Mouse (Mus musculus) kidney, postnatal 0 days (tissue): Measurements from ENCODE around the gene Gm10282. TPM values are rescaled to one million over a fixed set of nuclear protein-coding genes. Genes with fewer than 3 reads are reported as not detected.

Source experiments
- ATAC-seq: fragments of 200-750 bp; cut with Nextera tagmentation; replicated peaks from 2 replicates; pipeline ENCODE4 v1.8.0; 2017; ENCODE audit warnings: low read depth, moderate number of reproducible peaks, moderate TSS enrichment, moderate library complexity; ENCODE audit not compliant: low FRiP score
- DNase-seq: peaks from one replicate; pipeline ENCODE4 v3.0.0-alpha.2; 2016; ENCODE audit warnings: low spot score
- H3K27ac ChIP-seq: fragments of 300-500 bp; sonication (generic); 2 replicates; pipeline ENCODE4 v1.5.1; 2014; ENCODE audit warnings: mild to moderate bottlenecking
- H3K27me3 ChIP-seq: fragments of 300-500 bp; sonication (generic); 2 replicates; pipeline ENCODE4 v1.6.1; 2014; ENCODE audit warnings: low read length, mixed read lengths; ENCODE audit not compliant: insufficient read depth
- H3K36me3 ChIP-seq: fragments of 300-500 bp; sonication (generic); 2 replicates; pipeline ENCODE4 v1.6.1; 2014; ENCODE audit warnings: low read length, mixed read lengths; ENCODE audit not compliant: insufficient read depth
- H3K4me1 ChIP-seq: fragments of 300-500 bp; sonication (generic); replicated peaks from 2 replicates; pipeline ENCODE4 v1.6.1; 2014; ENCODE audit warnings: antibody characterized with exemption, low read length, mixed read lengths; ENCODE audit not compliant: insufficient read depth
- H3K4me2 ChIP-seq: fragments of 300-500 bp; sonication (generic); 2 replicates; pipeline ENCODE4 v1.6.1; 2014; ENCODE audit warnings: mild to moderate bottlenecking, low read length, moderate library complexity, mixed read lengths
- H3K4me3 ChIP-seq: fragments of 300-500 bp; sonication (generic); replicated peaks from 2 replicates; pipeline ENCODE4 v1.5.1; 2014; ENCODE audit warnings: low read depth, low read length
- H3K9ac ChIP-seq: fragments of 300-500 bp; sonication (generic); 2 replicates; pipeline ENCODE4 v1.6.1; 2014; ENCODE audit warnings: low read depth, low read length
- H3K9me3 ChIP-seq: fragments of 300-500 bp; sonication (generic); replicated peaks from 2 replicates; pipeline ENCODE4 v1.6.1; 2016; ENCODE audit warnings: low read length, inconsistent platforms, mixed read lengths
- CTCF ChIP-seq: IDR thresholded peaks from 2 replicates; pipeline ENCODE4 v1.5.1; 2016; ENCODE audit warnings: antibody characterized with exemption, low read depth, mild to moderate bottlenecking, moderate library complexity
- WGBS: fragments of 180-500 bp; shearing (Covaris S2); extraction: QIAGEN DNeasy Blood & Tissue Kit; methylation state at CpG from one replicate; pipeline ENCODE4 v1.1.7; 2014; 5-methylcytosine and 5-hydroxymethylcytosine counted together
- polyA plus RNA-seq: library from polyadenylated mRNA; unstranded; fragments of >200 nt; fragmentation: Nextera tagmentation; extraction: Ambion mirVana; gene quantifications from 2 replicates; pipeline ENCODE4 v1.2.1, GENCODE M21; 2015

Gm10282 gene
- polyA plus RNA-seq, 1 experiment from 2014 or later = 22.8 TPM

- WGBS = 71% methylated on average over 11 of the region's 11 CpGs
Observed at GRCm38 (mm10) chr8:72271051-72271660, 33.9 kb downstream of the Gm10282 start.

GRCm38 (mm10) chr8:72270606-72271005 lies 34.5 kb downstream of the Gm10282 start:
- Histone ChIP-seq H3K9me3 (no peaks in the 10 kb centered on the region), H3K4me1 (no peaks in the 10 kb centered on the region), H3K27me3 (no peaks in the 10 kb centered on the region), H3K27ac (no peak overlapping the region), H3K4me2 (no peak overlapping the region), H3K36me3 (no peaks in the 10 kb centered on the region), H3K9ac (no peak overlapping the region), H3K4me3 (no peak overlapping the region)
- 85% methylated on average over 12 of the region's 12 CpGs for WGBS
- ATAC-seq (no peak), DNase-seq (no peak)
- no peak for TF ChIP-seq CTCF

More at GRCm38 (mm10) chr8:72271051-72271660, 33.9 kb downstream of the Gm10282 start:
- Histone ChIP-seq H3K9me3 (no peaks in the 10 kb centered on the region), H3K27ac (no peak overlapping the region), H3K4me2 (no peak overlapping the region), H3K4me1 (no peaks in the 10 kb centered on the region), H3K9ac (no peak overlapping the region), H3K36me3 (no peaks in the 10 kb centered on the region), H3K4me3 (no peak overlapping the region), H3K27me3 (no peaks in the 10 kb centered on the region)
- ATAC-seq (no peak), DNase-seq (no peak)
- TF ChIP-seq CTCF = no peak

- Histone ChIP-seq H3K27ac (peak overlapping the region; percentile 80), H3K9ac (no peak overlapping the region), H3K4me1 (no peaks in the 10 kb centered on the region), H3K36me3 (no peaks in the 10 kb centered on the region), H3K4me2 (no peak overlapping the region), H3K9me3 (no peaks in the 10 kb centered on the region), H3K27me3 (no peaks in the 10 kb centered on the region), H3K4me3 (no peak overlapping the region)
- WGBS = 77% methylated on average over 15 of the region's 15 CpGs
- peak; percentile 68 for DNase-seq
- TF ChIP-seq CTCF = no peak
- peak; percentile 44; the same call in 1 of the 2 replicates for ATAC-seq
Observed at GRCm38 (mm10) chr8:72268356-72268755, 36.7 kb downstream of the Gm10282 start.

- DNase-seq (no peak), ATAC-seq (no peak)
- Histone ChIP-seq H3K9ac (no peak overlapping the region), H3K4me3 (no peak overlapping the region), H3K27me3 (no peaks in the 10 kb centered on the region), H3K4me1 (no peaks in the 10 kb centered on the region), H3K4me2 (no peak overlapping the region), H3K9me3 (no peaks in the 10 kb centered on the region), H3K27ac (no peak overlapping the region), H3K36me3 (no peaks in the 10 kb centered on the region)
- no peak for TF ChIP-seq CTCF
- 91% methylated on average over 8 of the region's 8 CpGs for WGBS
Observed at GRCm38 (mm10) chr8:72267106-72267505, 38.0 kb downstream of the Gm10282 start.

GRCm38 (mm10) chr8:72266671-72267070 lies 38.4 kb downstream of the Gm10282 start:
- no peak overlapping the region for H3K27ac ChIP-seq
- TF ChIP-seq CTCF = no peak
- H3K36me3 ChIP-seq = no peaks in the 10 kb centered on the region
- no peaks in the 10 kb centered on the region for H3K9me3 ChIP-seq
- H3K9ac ChIP-seq = no peak overlapping the region
- DNase-seq (no peak), ATAC-seq (no peak)
- H3K4me1 ChIP-seq = no peaks in the 10 kb centered on the region
- no peak overlapping the region for H3K4me2 ChIP-seq
- H3K27me3 ChIP-seq = no peaks in the 10 kb centered on the region
- no peak overlapping the region for H3K4me3 ChIP-seq

- Histone ChIP-seq H3K9me3 (no peaks in the 10 kb centered on the region), H3K4me3 (no peak overlapping the region), H3K27me3 (no peaks in the 10 kb centered on the region), H3K9ac (no peak overlapping the region), H3K4me1 (no peaks in the 10 kb centered on the region), H3K27ac (no peak overlapping the region), H3K4me2 (no peak overlapping the region), H3K36me3 (no peaks in the 10 kb centered on the region)
- TF ChIP-seq CTCF = no peak
- ATAC-seq = no peak
- peak; percentile 29 for DNase-seq
- 52% methylated on average over 5 of the region's 7 CpGs for WGBS
Observed at GRCm38 (mm10) chr8:72265342-72265741, 39.7 kb downstream of the Gm10282 start.

- Histone ChIP-seq H3K4me2 (no peak overlapping the region), H3K9ac (no peak overlapping the region), H3K27me3 (no peaks in the 10 kb centered on the region), H3K4me3 (no peak overlapping the region), H3K4me1 (no peaks in the 10 kb centered on the region), H3K27ac (no peak overlapping the region), H3K36me3 (no peaks in the 10 kb centered on the region), H3K9me3 (no peaks in the 10 kb centered on the region)
- WGBS = 66% methylated on average over 7 of the region's 7 CpGs
- TF ChIP-seq CTCF = no peak
- ATAC-seq (no peak), DNase-seq (no peak)
Observed at GRCm38 (mm10) chr8:72263451-72263850, 41.6 kb downstream of the Gm10282 start.
